Mouse (Mus musculus) T-helper 1 cell (primary cell): ENCODE data around the gene Usf1.

Experiments
- in situ Hi-C: fragments of 300-600 bp; cut with MboI, MseI; formaldehyde crosslinking; loops from one replicate; pipeline ENCODE4 v1.15.1; 2025; ENCODE audit warnings: high pct_unique_total_duplicates

Usf1 gene

DNA sequence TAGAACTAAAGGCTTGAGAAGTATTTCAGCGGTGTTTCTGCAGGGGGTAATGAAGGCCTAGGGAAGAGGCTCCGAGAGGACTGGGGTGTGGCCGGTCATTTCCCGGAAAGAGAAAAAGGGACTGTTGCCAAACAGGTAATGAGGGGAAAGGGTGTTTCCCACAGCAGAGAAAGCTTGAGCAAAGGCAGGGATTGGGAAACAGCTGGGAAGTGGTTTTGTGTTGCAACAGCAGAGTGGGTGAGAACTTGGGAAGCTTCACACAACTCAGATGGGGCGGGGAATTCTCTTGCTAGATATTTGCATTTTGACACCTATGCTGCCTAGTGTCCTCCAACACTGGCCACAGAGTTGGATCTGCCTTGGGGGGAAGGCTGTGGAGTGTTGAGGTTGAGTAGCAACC, 41.8 kb downstream of the Usf1 start:
- in situ Hi-C loops: no loop called here

DNA sequence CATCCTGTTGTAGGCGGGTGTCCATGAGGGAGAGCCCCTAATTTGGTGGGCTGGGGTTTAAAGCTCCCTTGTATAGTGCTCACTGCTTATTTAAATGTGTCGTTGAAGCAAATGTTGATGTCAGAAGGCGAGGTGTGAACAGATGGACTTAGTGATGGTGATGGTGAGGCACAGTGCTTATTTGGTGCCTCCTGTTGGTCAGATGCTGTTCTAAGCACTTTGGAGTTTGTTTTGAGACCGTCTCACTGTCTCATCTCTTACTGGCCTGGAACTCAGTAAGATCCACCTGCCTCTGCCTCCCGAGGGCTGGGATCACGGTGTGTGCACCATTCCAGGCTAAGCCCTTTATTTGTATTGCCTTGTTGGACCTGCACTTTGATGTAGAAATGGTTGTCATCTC, 43.8 kb downstream of the Usf1 start:
- in situ Hi-C loops: no loop called here

DNA sequence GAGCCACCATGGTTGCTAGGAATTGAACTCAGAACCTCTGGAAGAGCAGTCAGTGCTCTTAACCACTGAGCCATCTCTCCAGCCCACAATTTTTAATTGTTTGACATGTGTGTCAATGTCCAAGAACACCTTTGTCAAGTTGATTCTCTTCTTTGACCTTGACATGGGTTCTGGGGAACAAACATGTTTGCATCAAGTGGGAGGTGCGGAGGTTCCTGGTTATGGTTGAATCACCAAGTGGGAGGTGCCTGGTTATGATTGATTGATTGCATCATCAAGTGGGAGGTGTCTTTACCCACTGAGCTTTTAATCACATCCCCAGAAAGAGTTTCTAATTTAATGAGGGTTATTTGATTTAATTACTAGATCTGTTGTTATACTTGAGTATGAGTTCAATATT, 46.5 kb downstream of the Usf1 start:
- in situ Hi-C loops: no loop called here

DNA sequence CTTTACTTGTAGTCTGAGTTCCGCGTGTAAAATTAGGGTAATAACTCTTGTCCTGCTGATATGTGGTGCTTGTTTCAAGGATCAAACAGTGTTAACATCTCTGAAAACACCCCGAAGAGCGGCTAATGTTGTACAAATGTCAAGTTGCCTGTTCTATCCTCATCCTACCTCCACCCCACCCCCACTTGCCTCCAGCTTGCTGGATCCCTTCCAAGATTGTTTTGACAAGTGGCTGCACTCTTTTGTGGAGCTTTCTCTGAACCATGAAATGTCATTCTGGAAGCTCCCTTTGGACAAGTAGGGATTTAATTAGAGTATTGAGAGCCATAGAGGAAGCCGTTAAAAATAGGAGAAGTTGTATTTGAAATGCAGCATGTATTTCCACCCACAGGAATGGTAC, 48.7 kb downstream of the Usf1 start:
- in situ Hi-C loops: no loop called here

DNA sequence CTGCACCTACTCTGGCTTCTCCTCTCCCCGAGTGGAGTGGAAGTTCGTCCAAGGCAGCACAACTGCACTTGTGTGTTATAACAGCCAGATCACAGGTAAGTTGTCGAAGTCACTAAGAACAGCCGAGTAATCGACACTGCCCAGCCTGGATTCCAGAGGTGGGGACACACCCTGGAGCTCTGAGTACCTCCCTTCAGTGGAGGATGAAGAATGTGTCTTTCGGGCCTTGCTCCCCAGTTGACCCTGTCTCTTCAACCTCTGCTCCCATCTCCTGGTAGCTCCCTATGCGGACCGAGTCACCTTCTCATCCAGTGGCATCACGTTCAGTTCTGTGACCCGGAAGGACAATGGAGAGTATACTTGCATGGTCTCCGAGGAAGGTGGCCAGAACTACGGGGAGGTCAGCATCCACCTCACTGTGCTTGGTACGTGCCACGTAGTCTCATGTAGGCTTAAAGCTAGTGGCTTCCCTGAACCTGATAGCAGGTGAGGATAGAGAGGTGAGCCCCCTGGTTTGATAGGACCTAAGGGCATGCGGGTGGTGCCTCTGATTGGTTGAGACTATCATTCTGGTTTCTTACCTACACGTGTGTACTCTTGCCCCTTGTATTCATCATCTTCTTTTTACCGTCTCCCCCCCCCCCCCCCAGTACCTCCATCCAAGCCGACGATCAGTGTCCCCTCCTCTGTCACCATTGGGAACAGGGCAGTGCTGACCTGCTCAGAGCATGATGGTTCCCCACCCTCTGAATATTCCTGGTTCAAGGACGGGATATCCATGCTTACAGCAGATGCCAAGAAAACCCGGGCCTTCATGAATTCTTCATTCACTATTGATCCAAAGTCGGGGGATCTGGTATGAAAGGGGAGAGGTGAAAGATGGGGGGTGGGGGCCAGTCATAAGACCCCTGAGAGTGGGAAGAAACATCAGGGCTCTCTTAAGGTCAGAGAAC, 49.7 kb downstream of the Usf1 start:
- in situ Hi-C loops: no loop called here

DNA sequence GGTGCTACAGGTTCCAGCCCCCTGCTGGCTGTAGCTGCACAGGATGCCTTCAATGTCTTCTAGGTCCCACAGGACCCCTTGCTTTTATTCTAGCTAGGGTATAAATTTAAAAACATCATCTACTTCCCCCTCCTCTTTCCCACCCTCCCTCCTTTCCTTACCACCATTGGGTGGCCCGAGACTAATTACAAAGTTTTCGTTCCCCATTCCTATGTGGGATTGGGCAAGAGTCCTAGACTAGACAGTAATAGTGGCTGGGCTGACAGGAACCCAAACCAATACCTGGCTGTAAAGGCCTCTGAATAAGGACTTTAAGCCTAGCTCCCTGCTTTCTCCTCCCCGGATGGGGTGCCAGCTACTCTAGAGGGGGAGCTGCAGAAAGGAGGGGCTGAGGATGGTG, 52.0 kb downstream of the Usf1 start:
- in situ Hi-C loops: no loop called here

DNA sequence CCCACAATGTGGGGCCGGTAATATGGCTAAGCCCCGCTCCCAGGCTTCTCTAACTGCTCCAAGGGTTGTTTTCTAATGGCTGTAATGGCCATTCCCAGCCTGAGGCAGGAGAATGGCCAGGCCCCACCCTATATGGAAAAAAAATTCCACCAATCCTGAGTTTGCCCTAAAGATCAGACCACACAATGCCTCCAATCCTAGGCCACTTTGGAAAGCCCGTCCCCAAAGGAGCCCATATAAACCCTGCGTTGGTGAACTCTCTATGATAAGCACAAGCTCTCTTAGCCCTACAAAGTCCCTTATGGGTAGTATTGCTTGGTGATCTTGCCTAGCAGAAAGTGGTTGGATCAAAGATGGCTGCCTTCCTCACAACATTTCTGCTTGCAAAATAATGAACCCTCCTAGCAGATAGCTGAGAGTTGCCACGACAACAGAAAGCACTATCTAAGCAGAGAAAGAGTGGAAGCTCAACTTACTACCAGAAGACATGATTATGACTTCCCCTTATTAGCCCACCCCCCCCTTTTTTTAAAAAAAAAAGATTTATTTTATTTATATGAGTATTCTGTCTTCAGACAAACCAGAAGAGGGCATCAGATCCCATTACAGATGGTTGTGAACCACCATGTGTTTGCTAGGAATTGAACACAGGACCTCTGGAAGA, 54.8 kb downstream of the Usf1 start:
- in situ Hi-C loops: no loop called here

GRCm38 (mm10) chr1:171466565-171466964, 55.5 kb downstream of the Usf1 start:
- in situ Hi-C loops: no loop called here
